Mouse (Mus musculus): ENCODE measurements around the gene Slc35g3. TPM values are rescaled to one million over a fixed set of nuclear protein-coding genes. Genes with fewer than 3 reads are reported as not detected.

Slc35g3 gene
- polyA plus RNA-seq, 3 experiments from 2014 or later: not detected

- no peak for ATAC-seq
Observed at GRCm38 (mm10) chr11:69784793-69785272, 23.1 kb upstream of the Slc35g3 start.

- no peak for ATAC-seq
Observed at GRCm38 (mm10) chr11:69781828-69782227, 20.1 kb upstream of the Slc35g3 start.

GRCm38 (mm10) chr11:69778985-69779384 lies 17.2 kb upstream of the Slc35g3 start:
- ATAC-seq: no peak

- no peak for ATAC-seq
Observed at GRCm38 (mm10) chr11:69778258-69778982, 16.7 kb upstream of the Slc35g3 start.

GRCm38 (mm10) chr11:69777504-69778257 lies 15.9 kb upstream of the Slc35g3 start:
- ATAC-seq: no peak

GRCm38 (mm10) chr11:69776488-69776887 lies 14.7 kb upstream of the Slc35g3 start:
- ATAC-seq: no peak

GRCm38 (mm10) chr11:69775716-69776115 lies 13.9 kb upstream of the Slc35g3 start:
- no peak for ATAC-seq

- ATAC-seq: no peak
Observed at GRCm38 (mm10) chr11:69774961-69775360, 13.2 kb upstream of the Slc35g3 start.

GRCm38 (mm10) chr11:69767625-69767909 lies 5.8 kb upstream of the Slc35g3 start:
- no peak for ATAC-seq

GRCm38 (mm10) chr11:69766872-69767624 lies 5.3 kb upstream of the Slc35g3 start:
- no peak for ATAC-seq

- ATAC-seq: peak; percentile 86
Observed at GRCm38 (mm10) chr11:69766126-69766609, 4.4 kb upstream of the Slc35g3 start.

- peak; percentile 39 for ATAC-seq
Observed at GRCm38 (mm10) chr11:69765221-69766125, 3.7 kb upstream of the Slc35g3 start, which contains the start of gene Zbtb4. Gene Zbtb4, plus strand, starts transcription at chr11:69765912.

- no peak for ATAC-seq
Observed at GRCm38 (mm10) chr11:69763551-69763950, 1.8 kb upstream of the Slc35g3 start.

- ATAC-seq: no peak
Observed at GRCm38 (mm10) chr11:69760901-69761200, 917 bp downstream of the Slc35g3 start.

- ATAC-seq: no peak
Observed at GRCm38 (mm10) chr11:69760160-69760900, 1.4 kb downstream of the Slc35g3 start.

GRCm38 (mm10) chr11:69758971-69759721 lies 2.6 kb downstream of the Slc35g3 start:
- peak; percentile 60 for ATAC-seq

- peak; percentile 70 for ATAC-seq
Observed at GRCm38 (mm10) chr11:69758478-69758970, 3.2 kb downstream of the Slc35g3 start, which contains the start of gene Polr2a. Gene Polr2a, minus strand, starts transcription at chr11:69758637.

GRCm38 (mm10) chr11:69758090-69758456 lies 3.7 kb downstream of the Slc35g3 start:
- peak; percentile 35 for ATAC-seq

GRCm38 (mm10) chr11:69757303-69758089 lies 4.3 kb downstream of the Slc35g3 start:
- ATAC-seq: peak; percentile 23

GRCm38 (mm10) chr11:69754701-69755100 lies 7.1 kb downstream of the Slc35g3 start:
- peak; percentile 15 for ATAC-seq

Data from inflammation-experienced regulatory T-cells, adult 6 months (primary cell).